Mouse (Mus musculus) MEL (cell line): ENCODE measurements at regions not wholly inside any gene's neighbourhood (a gene's known extent, or its start where the extent isn't known, plus 50 kb on each side); places are given as distances from the start of the nearest gene placed in this dataset.

Experiments used
- DNase-seq: peaks from one replicate; pipeline ENCODE4 v3.0.0; 2011; ENCODE audit warnings: low read depth, low spot score
- H3K27ac ChIP-seq: 2 replicates; pipeline ENCODE4 v1.5.1; 2012; ENCODE audit warnings: low read depth, mild to moderate bottlenecking, control low read depth, low read length, moderate library complexity; ENCODE audit not compliant: control insufficient read depth
- H3K27me3 ChIP-seq, 2 experiments: fragments of 150-350 bp in 1 of 2; sonication (generic) in 1 of 2; 2 replicates each; pipeline ENCODE4 v1.6.1; 2012; ENCODE audit warnings: low read length in 2 of 2, mild to moderate bottlenecking in 2 of 2, improper control_type of control experiment in 1 of 2, moderate library complexity in 1 of 2; ENCODE audit not compliant: insufficient read depth in 2 of 2, control insufficient read depth in 1 of 2
- H3K36me3 ChIP-seq, 2 experiments: 2 replicates each; pipeline ENCODE4 v1.6.1; 2012 to 2014; ENCODE audit warnings: low read length in 2 of 2, improper control_type of control experiment in 1 of 2, inconsistent platforms in 1 of 2, mild to moderate bottlenecking in 1 of 2; ENCODE audit not compliant: insufficient read depth in 2 of 2, control insufficient read depth in 1 of 2
- H3K4me1 ChIP-seq, 2 experiments: fragments of 150-350 bp in 1 of 2; sonication (generic) in 1 of 2; 2 replicates each; pipeline ENCODE4 v1.6.1; 2012; ENCODE audit warnings: low read length in 2 of 2, improper control_type of control experiment in 1 of 2, mild to moderate bottlenecking in 1 of 2; ENCODE audit not compliant: insufficient read depth in 2 of 2, control insufficient read depth in 1 of 2
- H3K4me3 ChIP-seq, 2 experiments: fragments of 150-350 bp in 1 of 2; sonication (generic) in 1 of 2; 2 replicates each; pipeline ENCODE4 v1.5.1; 2012; ENCODE audit warnings: low read depth in 2 of 2, low read length in 2 of 2, mild to moderate bottlenecking in 2 of 2, moderate library complexity in 2 of 2, control low read depth in 1 of 2, improper control_type of control experiment in 1 of 2; ENCODE audit not compliant: control insufficient read depth in 1 of 2, insufficient read depth in 1 of 2
- H3K79me2 ChIP-seq: 2 replicates; pipeline ENCODE4 v1.6.1; 2012; ENCODE audit warnings: mild to moderate bottlenecking, low read length, moderate library complexity; ENCODE audit not compliant: control insufficient read depth, poor library complexity, insufficient read depth
- H3K9ac ChIP-seq: 2 replicates; pipeline ENCODE4 v1.6.1; 2012; ENCODE audit warnings: low read depth, mild to moderate bottlenecking, control low read depth, low read length, moderate library complexity; ENCODE audit not compliant: control insufficient read depth, poor library complexity, severe bottlenecking
- H3K9me3 ChIP-seq: fragments of 150-350 bp; sonication (generic); replicated peaks from 2 replicates; pipeline ENCODE4 v1.6.1; 2012; ENCODE audit warnings: mild to moderate bottlenecking, low read length, improper control_type of control experiment, moderate library complexity; ENCODE audit not compliant: insufficient read depth
- BHLHE40 ChIP-seq: IDR thresholded peaks from 2 replicates; pipeline ENCODE4 v1.6.1; 2012; ENCODE audit warnings: low read depth, mild to moderate bottlenecking, inconsistent platforms, low read length, improper control_type of control experiment, borderline replicate concordance
- CTCF ChIP-seq, 3 experiments: IDR thresholded peaks in 2 of 3; conservative IDR thresholded peaks in 1 of 3; 2 replicates each; pipeline ENCODE4 v1.5.1; 2011 to 2012; ENCODE audit warnings: low read length in 3 of 3, low read depth in 2 of 3, mild to moderate bottlenecking in 2 of 3, improper control_type of control experiment in 1 of 3, inconsistent platforms in 1 of 3, mixed read lengths in 1 of 3, moderate library complexity in 1 of 3; ENCODE audit not compliant: control insufficient read depth in 1 of 3, insufficient read depth in 1 of 3, poor library complexity in 1 of 3, severe bottlenecking in 1 of 3
- E2F4 ChIP-seq: IDR thresholded peaks from 2 replicates; pipeline ENCODE4 v1.6.1; 2011; ENCODE audit warnings: low read depth, low read length, improper control_type of control experiment, borderline replicate concordance
- RAD21 ChIP-seq: IDR thresholded peaks from 2 replicates; pipeline ENCODE4 v1.6.1; 2011; ENCODE audit warnings: mild to moderate bottlenecking, low read depth, low read length, improper control_type of control experiment
- SMC3 ChIP-seq: IDR thresholded peaks from 2 replicates; pipeline ENCODE4 v1.6.1; 2011; ENCODE audit warnings: low read depth, low read length, improper control_type of control experiment
- TCF12 ChIP-seq: IDR thresholded peaks from 2 replicates; pipeline ENCODE4 v1.6.1; 2014; ENCODE audit warnings: low read depth, mild to moderate bottlenecking, inconsistent platforms, low read length, improper control_type of control experiment, moderate library complexity

GRCm38 (mm10) chr10:46828164-46828563, 1250.5 kb downstream of the Hace1 start:
- Histone ChIP-seq H3K79me2 (no peaks in the 10 kb centered on the region), H3K36me3 (no peaks in the 10 kb centered on the region), H3K4me1 (no peaks in the 10 kb centered on the region), H3K27ac (no peak overlapping the region), H3K4me3 (no peak overlapping the region), H3K9me3 (no peaks in the 10 kb centered on the region), H3K9ac (no peak overlapping the region), H3K27me3 (no peaks in the 10 kb centered on the region)
- no peak for TF ChIP-seq BHLHE40
- no peak for TF ChIP-seq E2F4
- 0 out of 2 replicates have a peak, but pooled peaks have one; percentile 9 for TF ChIP-seq SMC3
- 0 out of 6 replicates have a peak, but pooled peaks of 1 of the 3 experiments have one; percentile 2 for TF ChIP-seq CTCF (IDR thresholded peaks at IDR 0.05 in 2 of 3, conservative IDR thresholded peaks at IDR 0.05 in 1 of 3; ENCODE audit: control insufficient read depth in 1 of 3, insufficient read depth in 1 of 3, low read depth in 2 of 3, low read length in 3 of 3, poor library complexity in 1 of 3, severe bottlenecking in 1 of 3)
- TF ChIP-seq RAD21: no peak; the same call in 1 of the 2 replicates
- DNase-seq: peak; percentile 35

GRCm38 (mm10) chr10:46845578-46846314, 1268.1 kb downstream of the Hace1 start:
- Histone ChIP-seq H3K9me3 (no peaks in the 10 kb centered on the region), H3K36me3 (0 out of 4 replicates have a peak, but pooled peaks cover 0 to 2% of the 10 kb centered on the region in 2 experiments), H3K9ac (no peak overlapping the region), H3K79me2 (no peaks in the 10 kb centered on the region), H3K27ac (no peak overlapping the region), H3K27me3 (no peaks in the 10 kb centered on the region), H3K4me3 (no peak overlapping the region), H3K4me1 (no peaks in the 10 kb centered on the region)
- TF ChIP-seq TCF12: no peak
- DNase-seq: no peak
